Mouse (Mus musculus) ES-Bruce4 (cell line): ENCODE data around the gene Vdac1.

ENCODE experiments used
- CTCF ChIP-seq: IDR thresholded peaks from one replicate; pipeline ENCODE4 v1.8.1; 2011; ENCODE audit warnings: low read depth, low read length
- POLR2A ChIP-seq: IDR thresholded peaks from one replicate; pipeline ENCODE4 v1.8.1; 2011; ENCODE audit warnings: low read length; ENCODE audit not compliant: insufficient read depth

DNA sequence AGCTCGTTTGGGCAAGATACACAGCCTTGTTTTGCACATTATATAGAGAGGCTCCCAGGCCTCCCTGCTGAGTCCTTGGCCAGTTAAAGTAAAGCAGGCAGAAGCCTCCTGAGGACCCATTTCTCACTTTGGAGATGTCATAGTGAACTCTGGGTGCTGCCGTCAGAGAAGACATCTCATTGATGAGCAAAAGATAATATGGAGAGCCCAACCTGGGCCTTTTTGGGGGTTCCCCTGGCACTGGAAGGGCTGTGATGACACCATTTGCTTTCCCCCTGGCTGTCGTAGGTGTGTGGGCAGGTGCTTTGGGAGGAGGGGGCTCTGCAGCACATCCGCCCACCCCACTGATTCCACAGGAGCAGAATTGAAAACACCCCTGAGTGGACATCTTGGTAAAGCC is 18.4 kb upstream of the Vdac1 start:
- TF ChIP-seq CTCF (no peak), POLR2A (no peak)
